Mouse (Mus musculus) right cerebral cortex, postnatal 14 days (tissue): ENCODE data around the gene E130114P18Rik.

Source experiments
- DNase-seq: peaks from one replicate; pipeline ENCODE4 v3.0.0; 2022

Gene E130114P18Rik

GRCm38 (mm10) chr4:97775494-97776265 is 2.2 kb downstream of the E130114P18Rik start:
- DNase-seq = no peak

GRCm38 (mm10) chr4:97775059-97775458 is 2.8 kb downstream of the E130114P18Rik start:
- DNase-seq = no peak

- peak; percentile 31 for DNase-seq
Observed at GRCm38 (mm10) chr4:97774446-97774950, 3.4 kb downstream of the E130114P18Rik start.

- DNase-seq = no peak
Observed at GRCm38 (mm10) chr4:97773791-97774190, 4.1 kb downstream of the E130114P18Rik start.

GRCm38 (mm10) chr4:97773110-97773593 is 4.7 kb downstream of the E130114P18Rik start:
- peak; percentile 71 for DNase-seq

GRCm38 (mm10) chr4:97772641-97773040 is 5.2 kb downstream of the E130114P18Rik start, which contains the start of gene Nfia:
Gene Nfia, plus strand, starts transcription at chr4:97772734.
- no peak for DNase-seq

- DNase-seq = peak; percentile 91
Observed at GRCm38 (mm10) chr4:97772084-97772484, 5.8 kb downstream of the E130114P18Rik start.

GRCm38 (mm10) chr4:97771426-97771825 is 6.5 kb downstream of the E130114P18Rik start:
- no peak for DNase-seq

- no peak for DNase-seq
Observed at GRCm38 (mm10) chr4:97769861-97770260, 8.0 kb downstream of the E130114P18Rik start.

GRCm38 (mm10) chr4:97767516-97767915 is 10.4 kb downstream of the E130114P18Rik start:
- DNase-seq = no peak

- no peak for DNase-seq
Observed at GRCm38 (mm10) chr4:97767025-97767424, 10.9 kb downstream of the E130114P18Rik start.

GRCm38 (mm10) chr4:97766100-97766499 is 11.8 kb downstream of the E130114P18Rik start:
- no peak for DNase-seq

- no peak for DNase-seq
Observed at GRCm38 (mm10) chr4:97765341-97766020, 12.4 kb downstream of the E130114P18Rik start.

GRCm38 (mm10) chr4:97764616-97765015 is 13.3 kb downstream of the E130114P18Rik start:
- no peak for DNase-seq

GRCm38 (mm10) chr4:97758661-97759060 is 19.2 kb downstream of the E130114P18Rik start:
- no peak for DNase-seq

- no peak for DNase-seq
Observed at GRCm38 (mm10) chr4:97757978-97758461, 19.9 kb downstream of the E130114P18Rik start.

- peak; percentile 67 for DNase-seq
Observed at GRCm38 (mm10) chr4:97757207-97757977, 20.5 kb downstream of the E130114P18Rik start.

- no peak for DNase-seq
Observed at GRCm38 (mm10) chr4:97754241-97754640, 23.6 kb downstream of the E130114P18Rik start.

GRCm38 (mm10) chr4:97753521-97753920 is 24.4 kb downstream of the E130114P18Rik start:
- DNase-seq = no peak

GRCm38 (mm10) chr4:97752276-97753010 is 25.4 kb downstream of the E130114P18Rik start:
- DNase-seq = no peak

GRCm38 (mm10) chr4:97751483-97752251 is 26.2 kb downstream of the E130114P18Rik start:
- DNase-seq = peak; percentile 45
